8 mouse cellular contexts compared by ENCODE assay signal in genomic region chr11:109621183-109621582, GRCm38 (mm10). TPM values are rescaled to one million over a fixed set of nuclear protein-coding genes. Genes with fewer than 3 reads are reported as not detected.
A peak's percentile ranks its signal among the peaks of the same experiment; 100 is the strongest.
DNase-seq lines count a peak whose midpoint lies in the region; ATAC-seq and TF ChIP-seq lines count a peak whose summit lies in the region.

No protein-coding gene starts in this region.

- no peak overlapping the region for H3K9ac ChIP-seq in forebrain, postnatal 0 days
- H3K9ac ChIP-seq in forebrain, embryonic 13.5 days, result no peak overlapping the region
- no peak overlapping the region for H3K9ac ChIP-seq in liver, embryonic 13.5 days

- H3K9me3 ChIP-seq in forebrain, postnatal 0 days (ENCODE audit: low read length), result no peaks in the 10 kb centered on the region
- no peaks in the 10 kb centered on the region for H3K9me3 ChIP-seq in forebrain, embryonic 13.5 days (replicated peaks)
- no peaks in the 10 kb centered on the region for H3K9me3 ChIP-seq in liver, embryonic 13.5 days (replicated peaks)

- DNase-seq in forebrain, postnatal 0 days, result peak; percentile 83
- DNase-seq in urinary bladder, postnatal 14 days (ENCODE audit: low spot score), result peak; percentile 62
- DNase-seq in urinary bladder, postnatal 4 days (ENCODE audit: low spot score in 2 of 2), result no peak
- peak; percentile 81 to 86 for DNase-seq in cerebellum, postnatal 14 days
- peak; percentile 88 for DNase-seq in induced T-regulatory cell, adult 2 months (ENCODE audit: low read depth)
- peak; percentile 52 for DNase-seq in liver, embryonic 13.5 days
- DNase-seq in retina, postnatal 1 day, result peak; percentile 78

- WGBS in forebrain, postnatal 0 days, result 17% methylated on average over 2 of the region's 2 CpGs
- 16% methylated on average over 2 of the region's 2 CpGs for WGBS in forebrain, embryonic 13.5 days
- 6% methylated on average over 2 of the region's 2 CpGs for WGBS in liver, embryonic 13.5 days (ENCODE audit: insufficient replicate concordance)

- ATAC-seq in forebrain, postnatal 0 days, result no peak; the same call in 1 of the 2 replicates
- no peak for ATAC-seq in forebrain, embryonic 13.5 days
- ATAC-seq in liver, embryonic 13.5 days (ENCODE audit: low read depth), result no peak

- no peaks in the 10 kb centered on the region for H3K4me1 ChIP-seq in forebrain, postnatal 0 days (ENCODE audit: insufficient read depth)
- H3K4me1 ChIP-seq in forebrain, embryonic 13.5 days, result peaks cover 11% of the 10 kb centered on the region
- peaks cover 45% of the 10 kb centered on the region for H3K4me1 ChIP-seq in liver, embryonic 13.5 days (replicated peaks)

- no peak overlapping the region for H3K27ac ChIP-seq in forebrain, postnatal 0 days (ENCODE audit: low read depth, low read length)
- no peak overlapping the region for H3K27ac ChIP-seq in forebrain, embryonic 13.5 days
- H3K27ac ChIP-seq in liver, embryonic 13.5 days, result no peak overlapping the region

- peak; percentile 85 for TF ChIP-seq CTCF in forebrain, postnatal 0 days (IDR thresholded peaks at IDR 0.05; ENCODE audit: low read depth)

- no peaks in the 10 kb centered on the region for H3K36me3 ChIP-seq in forebrain, postnatal 0 days (ENCODE audit: insufficient read depth)
- H3K36me3 ChIP-seq in forebrain, embryonic 13.5 days (ENCODE audit: poor library complexity, severe bottlenecking), result no peaks in the 10 kb centered on the region
- H3K36me3 ChIP-seq in liver, embryonic 13.5 days, result no peaks in the 10 kb centered on the region

- no peaks in the 10 kb centered on the region for H3K27me3 ChIP-seq in forebrain, postnatal 0 days (ENCODE audit: insufficient read depth, low read length)
- H3K27me3 ChIP-seq in forebrain, embryonic 13.5 days, result no peaks in the 10 kb centered on the region
- H3K27me3 ChIP-seq in liver, embryonic 13.5 days, result no peaks in the 10 kb centered on the region

- no peak overlapping the region for H3K4me2 ChIP-seq in forebrain, postnatal 0 days (ENCODE audit: low read depth)
- H3K4me2 ChIP-seq in forebrain, embryonic 13.5 days, result no peak overlapping the region
- H3K4me2 ChIP-seq in liver, embryonic 13.5 days, result peak overlapping the region; percentile 17; the same call in 1 of the 2 replicates

- H3K4me3 ChIP-seq in forebrain, postnatal 0 days (ENCODE audit: low read depth, low read length), result no peak overlapping the region
- H3K4me3 ChIP-seq in forebrain, embryonic 13.5 days, result no peak overlapping the region
- no peak overlapping the region for H3K4me3 ChIP-seq in liver, embryonic 13.5 days (replicated peaks)

RNA-seq across cellular contexts. Expression of gene Wipi1, which starts 9.4 kb away (rescaled TPM):
- 10.8 and 10.9 TPM in 2 replicates for total RNA-seq in forebrain, postnatal 0 days (2014; rRNA removed)
- 11.8 and 16.5 TPM in 2 replicates for polyA plus RNA-seq in forebrain, postnatal 0 days (2015; fragmentation: Nextera tagmentation; extraction: Ambion mirVana)
- 8.8 and 10.7 TPM in 2 replicates for polyA plus RNA-seq in forebrain, embryonic 13.5 days (2015; fragmentation: Nextera tagmentation; extraction: Ambion mirVana)
- polyA plus RNA-seq in liver, embryonic 13.5 days (2015; fragmentation: Nextera tagmentation; extraction: Ambion mirVana), result 28.3 and 29.1 TPM in 2 replicates

RNA-seq across cellular contexts. Expression of gene Prkar1a, which starts 28.0 kb away (rescaled TPM):
- total RNA-seq in forebrain, postnatal 0 days (2014; rRNA removed), result 231 and 294 TPM in 2 replicates
- polyA plus RNA-seq in forebrain, postnatal 0 days (2015; fragmentation: Nextera tagmentation; extraction: Ambion mirVana), result 418 and 468 TPM in 2 replicates
- 403 and 426 TPM in 2 replicates for polyA plus RNA-seq in forebrain, embryonic 13.5 days (2015; fragmentation: Nextera tagmentation; extraction: Ambion mirVana)
- polyA plus RNA-seq in liver, embryonic 13.5 days (2015; fragmentation: Nextera tagmentation; extraction: Ambion mirVana), result 126 and 148 TPM in 2 replicates

Comparison
In these comparisons a context has a peak if more than half of its experiments do, and no peak if none do; other contexts are left out.
1. DNase-seq: peak in forebrain, postnatal 0 days (single experiment), urinary bladder, postnatal 14 days (single experiment), cerebellum, postnatal 14 days (2 of 2), induced T-regulatory cell, adult 2 months (single experiment), liver, embryonic 13.5 days (single experiment) and retina, postnatal 1 day (single experiment); none in urinary bladder, postnatal 4 days (0 of 2).